Comparison of ENCODE assay signal across 8 mouse cellular contexts in the genomic region with DNA sequence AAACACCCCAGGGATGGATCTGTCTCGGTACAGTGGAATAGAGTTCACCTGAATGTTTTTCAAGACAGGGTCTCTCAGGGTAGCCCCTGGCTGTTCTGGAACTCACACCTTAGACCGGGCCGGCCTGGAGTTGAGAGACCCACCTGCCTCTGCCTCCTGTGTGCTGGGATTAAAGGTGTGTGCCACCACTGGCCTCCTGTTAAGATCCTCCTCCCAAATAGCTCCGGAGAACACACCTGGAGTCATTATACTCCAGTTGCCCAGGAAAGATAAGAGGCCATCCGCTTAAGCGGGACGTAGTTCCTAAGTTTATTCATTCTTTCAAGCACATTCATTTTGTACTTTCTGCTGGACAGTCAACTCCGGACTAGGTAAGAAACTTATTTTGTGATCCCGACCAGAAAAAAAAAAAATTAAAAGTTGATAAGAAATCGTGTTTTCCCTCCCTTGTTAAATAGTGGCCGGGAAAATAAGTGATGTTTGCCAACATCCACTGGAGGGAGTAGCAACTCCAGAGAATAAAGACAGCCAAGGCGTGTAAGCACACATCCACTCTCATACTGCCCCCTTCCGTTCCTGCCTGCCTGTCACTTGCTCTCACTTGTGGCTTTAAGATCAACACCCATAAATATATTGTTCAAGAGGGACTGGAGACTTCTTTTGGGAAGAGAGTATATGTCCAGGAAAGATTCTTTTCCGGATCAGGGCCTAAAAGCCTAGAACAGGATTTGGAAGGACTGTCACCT. TPM values are rescaled to one million over a fixed set of nuclear protein-coding genes. Genes with fewer than 3 reads are reported as not detected.
DNase-seq lines count a peak whose midpoint lies in the region; ATAC-seq and TF ChIP-seq lines count a peak whose summit lies in the region.

No protein-coding gene starts in this region.

- peaks cover 11% of the 10 kb centered on the region for H3K4me1 ChIP-seq in forebrain, embryonic 12.5 days
- H3K4me1 ChIP-seq in hindbrain, embryonic 16.5 days (ENCODE audit: control insufficient read depth, insufficient read depth, low read depth, low read length) = peaks cover 9% of the 10 kb centered on the region
- H3K4me1 ChIP-seq in limb, embryonic 12.5 days (replicated peaks) = peaks cover 8% of the 10 kb centered on the region
- H3K4me1 ChIP-seq in midbrain, embryonic 12.5 days = 0 out of 2 replicates have a peak, but pooled peaks cover 10% of the 10 kb centered on the region
- H3K4me1 ChIP-seq in stomach, embryonic 16.5 days (ENCODE audit: control insufficient read depth, insufficient read depth, low read length) = peaks cover 9% of the 10 kb centered on the region

- peak overlapping the region; percentile 81 for H3K9ac ChIP-seq in forebrain, embryonic 12.5 days
- peak overlapping the region; percentile 61 for H3K9ac ChIP-seq in hindbrain, embryonic 16.5 days (ENCODE audit: low read depth, low read length)
- peak overlapping the region; percentile 74 for H3K9ac ChIP-seq in limb, embryonic 12.5 days (replicated peaks)
- H3K9ac ChIP-seq in midbrain, embryonic 12.5 days (replicated peaks) = peak overlapping the region; percentile 76
- peak overlapping the region; percentile 74 for H3K9ac ChIP-seq in stomach, embryonic 16.5 days (ENCODE audit: low read length)

- intact Hi-C loops in gastrocnemius, adult 2 months (cut with DNase I) = loop anchor here (10.0 kb wide), 1 partner anchor 603 kb away; the partner anchor contains the start of genes Agap2 and Tspan31

- peak overlapping the region; percentile 82 for H3K4me3 ChIP-seq in gastrocnemius, adult 2 months
- peak overlapping the region; percentile 76 for H3K4me3 ChIP-seq in forebrain, embryonic 12.5 days (replicated peaks)
- peak overlapping the region; percentile 52 for H3K4me3 ChIP-seq in hindbrain, embryonic 16.5 days (ENCODE audit: low read length)
- peak overlapping the region; percentile 81 for H3K4me3 ChIP-seq in limb, embryonic 12.5 days (replicated peaks)
- H3K4me3 ChIP-seq in midbrain, embryonic 12.5 days = peak overlapping the region; percentile 71
- H3K4me3 ChIP-seq in stomach, embryonic 16.5 days (replicated peaks; ENCODE audit: low read length) = peak overlapping the region; percentile 72

- H3K27ac ChIP-seq in gastrocnemius, adult 2 months = peak overlapping the region; percentile 80
- 0 out of 2 replicates have a peak overlapping the region, but pooled peaks have one; percentile 73 for H3K27ac ChIP-seq in forebrain, embryonic 12.5 days
- no peak overlapping the region for H3K27ac ChIP-seq in hindbrain, embryonic 16.5 days (ENCODE audit: low read depth, low read length)
- H3K27ac ChIP-seq in limb, embryonic 12.5 days = no peak overlapping the region
- H3K27ac ChIP-seq in midbrain, embryonic 12.5 days (replicated peaks) = no peak overlapping the region
- peak overlapping the region; percentile 58 for H3K27ac ChIP-seq in stomach, embryonic 16.5 days (ENCODE audit: low read length)

- H3K36me3 ChIP-seq in forebrain, embryonic 12.5 days (replicated peaks) = no peaks in the 10 kb centered on the region
- H3K36me3 ChIP-seq in hindbrain, embryonic 16.5 days (ENCODE audit: control insufficient read depth, insufficient read depth, low read length) = no peaks in the 10 kb centered on the region
- H3K36me3 ChIP-seq in limb, embryonic 12.5 days = peaks cover 7% of the 10 kb centered on the region; the same call in 1 of the 2 replicates
- no peaks in the 10 kb centered on the region for H3K36me3 ChIP-seq in midbrain, embryonic 12.5 days
- H3K36me3 ChIP-seq in stomach, embryonic 16.5 days (ENCODE audit: control insufficient read depth, insufficient read depth, low read length) = no peaks in the 10 kb centered on the region

- 12% methylated on average over 14 of the region's 14 CpGs for WGBS in forebrain, embryonic 12.5 days
- 12% methylated on average over 14 of the region's 14 CpGs for WGBS in hindbrain, embryonic 16.5 days
- whole genome bisulfite sequencing in limb, embryonic 12.5 days = 15% methylated on average over 14 of the region's 14 CpGs
- WGBS in midbrain, embryonic 12.5 days = 17% methylated on average over 14 of the region's 14 CpGs
- WGBS in stomach, embryonic 16.5 days = 8% methylated on average over 14 of the region's 14 CpGs

- no peak for ATAC-seq in forebrain, embryonic 12.5 days (ENCODE audit: low FRiP score)
- ATAC-seq in hindbrain, embryonic 16.5 days = no peak; the same call in 1 of the 2 replicates
- ATAC-seq in limb, embryonic 12.5 days (ENCODE audit: insufficient number of reproducible peaks, insufficient read depth, low FRiP score, low TSS enrichment, low read depth) = no peak
- ATAC-seq in midbrain, embryonic 12.5 days (ENCODE audit: low FRiP score, low read depth) = no peak
- ATAC-seq in stomach, embryonic 16.5 days (ENCODE audit: insufficient read depth, low FRiP score) = no peak

- peak; percentile 70 for TF ChIP-seq CTCF in gastrocnemius, adult 2 months (IDR thresholded peaks at IDR 0.05)

- no peaks in the 10 kb centered on the region for H3K27me3 ChIP-seq in forebrain, embryonic 12.5 days
- H3K27me3 ChIP-seq in hindbrain, embryonic 16.5 days (replicated peaks; ENCODE audit: control insufficient read depth, insufficient read depth, low read length) = no peaks in the 10 kb centered on the region
- no peaks in the 10 kb centered on the region for H3K27me3 ChIP-seq in limb, embryonic 12.5 days
- no peaks in the 10 kb centered on the region for H3K27me3 ChIP-seq in midbrain, embryonic 12.5 days
- H3K27me3 ChIP-seq in stomach, embryonic 16.5 days (ENCODE audit: control insufficient read depth, insufficient read depth, low read length) = no peaks in the 10 kb centered on the region

- no peaks in the 10 kb centered on the region for H3K9me3 ChIP-seq in forebrain, embryonic 12.5 days
- no peaks in the 10 kb centered on the region for H3K9me3 ChIP-seq in hindbrain, embryonic 16.5 days (ENCODE audit: control insufficient read depth, low read length)
- no peaks in the 10 kb centered on the region for H3K9me3 ChIP-seq in limb, embryonic 12.5 days
- H3K9me3 ChIP-seq in midbrain, embryonic 12.5 days = no peaks in the 10 kb centered on the region
- H3K9me3 ChIP-seq in stomach, embryonic 16.5 days (replicated peaks; ENCODE audit: control insufficient read depth, low read length) = no peaks in the 10 kb centered on the region

- H3K4me2 ChIP-seq in forebrain, embryonic 12.5 days = peak overlapping the region; percentile 91
- H3K4me2 ChIP-seq in hindbrain, embryonic 16.5 days (ENCODE audit: low read length) = peak overlapping the region; percentile 100
- peak overlapping the region; percentile 91 for H3K4me2 ChIP-seq in limb, embryonic 12.5 days
- peak overlapping the region; percentile 91 for H3K4me2 ChIP-seq in midbrain, embryonic 12.5 days (replicated peaks)
- H3K4me2 ChIP-seq in stomach, embryonic 16.5 days (ENCODE audit: low read depth, low read length) = peak overlapping the region; percentile 96

- DNase-seq in gastrocnemius, adult 2 months = peak; percentile 54
- DNase-seq in gastrocnemius, adult 8-10 months (ENCODE audit: low spot score in 2 of 2) = no peak
- peak; percentile 51 for DNase-seq in c-Kit-negative CD71-positive TER-119-positive erythroid progenitor cells, embryonic 14.5 days (ENCODE audit: low read depth, low spot score)

RNA-seq across cellular contexts. Expression of gene Nab2, which starts 9.4 kb away (rescaled TPM):
- 1 to 10 TPM; 2.8 to 3.2 TPM for total RNA-seq in gastrocnemius, adult 2 months (2021)
- 1 to 10 TPM; 2.1 to 3.6 (median 2.8) TPM for total RNA-seq in gastrocnemius, adult 8-10 months (2022)
- 3.7 and 4.6 TPM in 2 replicates for polyA plus RNA-seq in forebrain, embryonic 12.5 days (2016; fragmentation: Nextera tagmentation; extraction: Ambion mirVana)
- 2.2 and 3.2 TPM in 2 replicates for polyA plus RNA-seq in hindbrain, embryonic 16.5 days (2015; fragmentation: Nextera tagmentation; extraction: Ambion mirVana)
- polyA plus RNA-seq in limb, embryonic 12.5 days (2016; fragmentation: Nextera tagmentation; extraction: Ambion mirVana) = 15.3 and 19.1 TPM in 2 replicates
- 3.7 and 4.5 TPM in 2 replicates for polyA plus RNA-seq in midbrain, embryonic 12.5 days (2016; fragmentation: Nextera tagmentation; extraction: Ambion mirVana)
- 9.9 and 10.1 TPM in 2 replicates for polyA plus RNA-seq in stomach, embryonic 16.5 days (2015; fragmentation: Nextera tagmentation; extraction: Ambion mirVana)

RNA-seq across cellular contexts. Expression of gene Nemp1, which starts 11.1 kb away (rescaled TPM):
- total RNA-seq in gastrocnemius, adult 2 months (2021) = 1 to 10 TPM; 1.5 to 2.1 TPM
- total RNA-seq in gastrocnemius, adult 8-10 months (2022) = 1 to 10 TPM; 2.0 to 2.6 (median 2.3) TPM
- polyA plus RNA-seq in forebrain, embryonic 12.5 days (2016; fragmentation: Nextera tagmentation; extraction: Ambion mirVana) = 10.0 TPM in 2 replicates
- polyA plus RNA-seq in hindbrain, embryonic 16.5 days (2015; fragmentation: Nextera tagmentation; extraction: Ambion mirVana) = 2.9 and 3.9 TPM in 2 replicates
- 12.6 and 13.5 TPM in 2 replicates for polyA plus RNA-seq in limb, embryonic 12.5 days (2016; fragmentation: Nextera tagmentation; extraction: Ambion mirVana)
- polyA plus RNA-seq in midbrain, embryonic 12.5 days (2016; fragmentation: Nextera tagmentation; extraction: Ambion mirVana) = 10.0 and 10.3 TPM in 2 replicates
- polyA plus RNA-seq in stomach, embryonic 16.5 days (2015; fragmentation: Nextera tagmentation; extraction: Ambion mirVana) = 8.8 and 10.0 TPM in 2 replicates

RNA-seq across cellular contexts. Expression of gene Myo1a, which starts 27.2 kb away (rescaled TPM):
- not detected for total RNA-seq in gastrocnemius, adult 2 months (2021)
- total RNA-seq in gastrocnemius, adult 8-10 months (2022) = not detected
- 0.50 and 0.59 TPM in 2 replicates for polyA plus RNA-seq in forebrain, embryonic 12.5 days (2016; fragmentation: Nextera tagmentation; extraction: Ambion mirVana)
- 0.52 and 0.73 TPM in 2 replicates for polyA plus RNA-seq in hindbrain, embryonic 16.5 days (2015; fragmentation: Nextera tagmentation; extraction: Ambion mirVana)
- 0.33 and 0.59 TPM in 2 replicates for polyA plus RNA-seq in limb, embryonic 12.5 days (2016; fragmentation: Nextera tagmentation; extraction: Ambion mirVana)
- polyA plus RNA-seq in midbrain, embryonic 12.5 days (2016; fragmentation: Nextera tagmentation; extraction: Ambion mirVana) = 0.47 and 0.71 TPM in 2 replicates
- polyA plus RNA-seq in stomach, embryonic 16.5 days (2015; fragmentation: Nextera tagmentation; extraction: Ambion mirVana) = 24.5 and 28.6 TPM in 2 replicates

RNA-seq across cellular contexts. Expression of gene Stat6, which starts 35.0 kb away (rescaled TPM):
- 10 to 100 TPM; 17.1 to 18.9 TPM for total RNA-seq in gastrocnemius, adult 2 months (2021)
- 10 to 100 TPM; 14.1 to 15.3 (median 14.2) TPM for total RNA-seq in gastrocnemius, adult 8-10 months (2022)
- 4.5 and 5.4 TPM in 2 replicates for polyA plus RNA-seq in forebrain, embryonic 12.5 days (2016; fragmentation: Nextera tagmentation; extraction: Ambion mirVana)
- 6.0 and 8.0 TPM in 2 replicates for polyA plus RNA-seq in hindbrain, embryonic 16.5 days (2015; fragmentation: Nextera tagmentation; extraction: Ambion mirVana)
- 8.7 and 12.1 TPM in 2 replicates for polyA plus RNA-seq in limb, embryonic 12.5 days (2016; fragmentation: Nextera tagmentation; extraction: Ambion mirVana)
- 6.1 and 9.0 TPM in 2 replicates for polyA plus RNA-seq in midbrain, embryonic 12.5 days (2016; fragmentation: Nextera tagmentation; extraction: Ambion mirVana)
- polyA plus RNA-seq in stomach, embryonic 16.5 days (2015; fragmentation: Nextera tagmentation; extraction: Ambion mirVana) = 49.7 and 60.3 TPM in 2 replicates

RNA-seq across cellular contexts. Expression of gene Tac2, which starts 46.5 kb away (rescaled TPM):
- total RNA-seq in gastrocnemius, adult 2 months (2021) = not detected
- not detected for total RNA-seq in gastrocnemius, adult 8-10 months (2022)
- polyA plus RNA-seq in forebrain, embryonic 12.5 days (2016; fragmentation: Nextera tagmentation; extraction: Ambion mirVana) = not detected in 2 replicates
- 0.74 and 2.5 TPM in 2 replicates for polyA plus RNA-seq in hindbrain, embryonic 16.5 days (2015; fragmentation: Nextera tagmentation; extraction: Ambion mirVana)
- 1.1 and 1.8 TPM in 2 replicates for polyA plus RNA-seq in limb, embryonic 12.5 days (2016; fragmentation: Nextera tagmentation; extraction: Ambion mirVana)
- not detected in 2 replicates for polyA plus RNA-seq in midbrain, embryonic 12.5 days (2016; fragmentation: Nextera tagmentation; extraction: Ambion mirVana)
- polyA plus RNA-seq in stomach, embryonic 16.5 days (2015; fragmentation: Nextera tagmentation; extraction: Ambion mirVana) = 0.72 and 1.8 TPM in 2 replicates

Comparison
In these comparisons a context has a peak if more than half of its experiments do, and no peak if none do; other contexts are left out.
1. DNase-seq: peak in gastrocnemius, adult 2 months (single experiment) and c-Kit-negative CD71-positive TER-119-positive erythroid progenitor cells, embryonic 14.5 days (single experiment); none in gastrocnemius, adult 8-10 months (0 of 2).
2. H3K27ac ChIP-seq: peak in gastrocnemius, adult 2 months (single experiment), forebrain, embryonic 12.5 days (single experiment) and stomach, embryonic 16.5 days (single experiment); none in hindbrain, embryonic 16.5 days (single experiment), limb, embryonic 12.5 days (single experiment) and midbrain, embryonic 12.5 days (single experiment).
3. RNA of gene Myo1a, which starts 27.2 kb away (polyA plus RNA-seq): 24.5 to 28.6 TPM in stomach, embryonic 16.5 days; 0.52 to 0.73 TPM in hindbrain, embryonic 16.5 days, 0.33 to 0.59 TPM in limb, embryonic 12.5 days, 0.50 to 0.59 TPM in forebrain, embryonic 12.5 days and 0.47 to 0.71 TPM in midbrain, embryonic 12.5 days; every median in the first group is over 10 times any median in the second.
4. Peak in every context shown above with its lines, with median percentiles within 50 percentile points of each other: H3K4me3 ChIP-seq, H3K4me2 ChIP-seq and H3K9ac ChIP-seq.